Mouse (Mus musculus) ES-CJ7 (cell line): ENCODE results near the gene H2al1a.

ENCODE experiments used
- DNase-seq: peaks from one replicate; pipeline ENCODE4 v3.0.0; 2011; ENCODE audit warnings: low read depth, low spot score

H2al1a gene

DNA sequence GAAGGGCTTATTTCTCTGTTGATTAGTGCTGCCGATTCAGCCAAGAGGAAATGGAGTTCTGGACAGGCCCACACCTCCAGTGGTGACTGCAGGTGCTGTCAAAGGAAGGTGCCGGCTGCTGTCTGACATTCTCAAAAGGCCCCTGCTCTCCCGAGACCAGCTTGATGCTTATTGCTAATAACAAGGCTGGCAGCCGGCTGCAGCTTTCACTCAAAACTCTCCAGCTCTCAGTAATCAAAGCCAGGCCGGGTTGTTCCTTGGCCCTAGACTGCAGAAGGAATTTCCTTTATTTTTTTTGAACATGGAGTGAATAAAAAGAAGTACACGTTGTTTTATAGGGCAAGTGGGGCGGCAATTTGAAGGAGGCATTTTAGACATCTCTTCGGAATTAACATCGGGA, 46.7 kb downstream of the H2al1a start:
- DNase-seq = no peak

DNA sequence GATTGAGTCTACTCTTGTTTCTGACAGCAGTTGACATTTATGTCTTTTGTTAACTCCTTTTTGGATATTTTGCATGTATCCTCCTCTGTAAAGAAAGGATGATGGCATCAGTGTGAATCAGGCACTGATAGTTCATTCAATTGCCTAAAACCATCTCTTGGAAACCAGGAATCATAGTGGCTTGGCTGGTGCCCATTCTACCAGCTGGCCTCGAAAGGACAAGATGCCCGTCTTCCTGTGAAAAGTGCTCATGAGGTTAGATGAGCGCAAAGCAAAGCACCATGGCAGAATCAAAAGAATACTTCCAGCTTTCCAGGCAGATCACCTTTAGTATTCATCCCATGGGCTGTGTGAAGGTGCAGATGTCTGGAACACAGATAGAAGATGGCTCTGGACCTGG, 47.7 kb downstream of the H2al1a start:
- DNase-seq = no peak
